Mouse (Mus musculus) B cell, adult 2 months (primary cell): ENCODE results near the gene Gm49333.
A peak's percentile ranks its signal among the peaks of the same experiment; 100 is the strongest.

ENCODE experiments used
- DNase-seq, 2 experiments: peaks; one replicate each; pipeline ENCODE4 v3.0.0; 2022

The Gm49333 gene

DNA sequence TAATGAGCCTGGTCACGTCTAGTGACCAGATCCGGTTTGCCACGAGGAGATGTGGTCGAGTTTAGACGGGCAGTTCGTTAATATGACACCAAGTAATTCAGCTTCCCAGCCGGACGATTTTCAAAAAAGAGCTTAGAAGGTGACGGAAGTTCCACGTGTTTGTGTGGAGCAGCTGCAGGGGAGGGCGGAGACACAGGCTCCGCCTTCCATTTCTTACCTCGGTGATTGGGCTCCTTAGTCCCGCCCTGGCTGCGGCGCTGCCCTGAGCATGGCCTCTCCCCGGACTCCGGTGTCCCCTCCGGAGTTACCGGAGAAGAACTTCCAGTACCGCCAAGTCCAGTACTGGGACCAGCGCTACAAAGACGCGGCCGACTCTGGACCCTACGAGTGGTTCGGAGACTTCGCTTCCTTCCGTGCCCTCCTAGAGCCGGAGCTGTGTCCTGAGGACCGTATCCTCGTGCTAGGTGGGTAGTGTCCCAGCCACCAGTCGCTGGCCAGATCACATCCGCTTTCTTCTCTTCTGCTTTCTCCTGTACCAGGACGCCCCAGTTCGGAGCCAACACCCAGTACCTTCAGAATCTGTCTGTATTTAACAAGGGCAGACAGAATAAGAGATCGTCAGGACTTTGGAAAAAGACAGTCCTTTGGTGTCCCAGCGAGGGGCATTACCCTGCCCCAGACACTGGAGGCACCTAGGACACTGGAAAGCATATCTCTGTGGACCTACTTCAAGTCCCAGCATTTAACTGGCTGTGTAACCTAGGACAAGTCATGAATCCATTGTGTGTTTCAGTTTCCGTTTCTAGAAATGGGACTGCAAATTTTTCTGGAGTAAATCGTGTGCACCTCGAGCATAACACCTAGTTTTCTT, at the start of gene Gm49333, which contains the start of the genes Eef1akmt4 and Alg3:
Gene Gm49333 (plus strand): TSS at position 254 of the 871 bp plus-strand sequence.
Gene Eef1akmt4 (plus strand): TSS at position 237 of the 871 bp plus-strand sequence.
Gene Alg3 (minus strand): TSS at position 379 of the 871 bp plus-strand sequence.
- DNase-seq, result peak; percentile 85 to 86

DNA sequence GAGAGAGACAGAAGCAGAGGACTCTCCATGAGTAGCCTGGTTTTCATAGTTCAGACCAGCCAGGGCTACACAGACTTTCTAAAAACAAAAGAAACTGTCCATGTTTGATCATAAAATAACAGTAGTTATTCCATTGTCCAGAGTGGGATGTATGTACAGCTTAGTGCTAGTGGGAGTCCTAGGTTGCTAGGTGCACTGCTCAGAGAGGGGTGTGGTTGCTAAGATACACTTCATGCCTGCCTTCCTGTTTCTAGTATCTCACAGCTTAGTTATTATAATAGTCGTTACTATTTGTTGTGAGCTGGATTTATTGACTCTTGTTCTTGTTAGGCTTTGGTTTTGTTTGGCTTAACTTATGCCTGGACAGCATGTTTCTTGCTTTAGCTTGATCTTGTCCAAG, 46.3 kb upstream of the Gm49333 start:
- no peak for DNase-seq

DNA sequence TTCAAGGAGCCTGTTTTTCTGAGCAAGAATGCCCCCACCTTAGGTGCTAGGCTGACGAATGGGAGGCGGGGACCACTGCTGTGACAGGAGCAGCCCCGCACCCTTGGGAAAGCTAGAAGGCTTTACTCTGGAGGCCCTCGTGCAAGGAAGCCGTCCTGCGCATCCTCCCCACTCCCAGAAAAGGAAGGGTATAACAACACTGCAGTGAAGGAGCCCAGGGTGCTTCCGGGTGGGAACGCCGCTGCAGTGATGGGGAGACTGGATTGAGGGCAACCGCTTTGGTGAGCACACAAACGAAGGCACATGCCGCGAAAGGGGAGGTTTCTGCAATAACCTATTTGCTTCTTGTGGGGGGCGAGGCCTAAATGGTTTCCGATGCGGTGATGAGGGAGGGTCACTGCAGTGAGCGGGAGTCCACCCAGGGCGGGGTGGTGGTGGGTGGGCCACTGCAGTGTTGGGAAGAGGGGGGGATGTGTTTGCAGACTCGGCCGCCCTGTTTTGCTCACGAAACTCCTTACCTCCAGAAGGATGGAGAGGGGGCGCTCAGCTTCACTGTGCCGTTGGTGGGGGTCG, 22.0 kb upstream of the Gm49333 start, which contains the start of gene Vwa5b2:
Gene Vwa5b2 (plus strand): TSS at position 106 of the 573 bp plus-strand sequence.
- no peak for DNase-seq

DNA sequence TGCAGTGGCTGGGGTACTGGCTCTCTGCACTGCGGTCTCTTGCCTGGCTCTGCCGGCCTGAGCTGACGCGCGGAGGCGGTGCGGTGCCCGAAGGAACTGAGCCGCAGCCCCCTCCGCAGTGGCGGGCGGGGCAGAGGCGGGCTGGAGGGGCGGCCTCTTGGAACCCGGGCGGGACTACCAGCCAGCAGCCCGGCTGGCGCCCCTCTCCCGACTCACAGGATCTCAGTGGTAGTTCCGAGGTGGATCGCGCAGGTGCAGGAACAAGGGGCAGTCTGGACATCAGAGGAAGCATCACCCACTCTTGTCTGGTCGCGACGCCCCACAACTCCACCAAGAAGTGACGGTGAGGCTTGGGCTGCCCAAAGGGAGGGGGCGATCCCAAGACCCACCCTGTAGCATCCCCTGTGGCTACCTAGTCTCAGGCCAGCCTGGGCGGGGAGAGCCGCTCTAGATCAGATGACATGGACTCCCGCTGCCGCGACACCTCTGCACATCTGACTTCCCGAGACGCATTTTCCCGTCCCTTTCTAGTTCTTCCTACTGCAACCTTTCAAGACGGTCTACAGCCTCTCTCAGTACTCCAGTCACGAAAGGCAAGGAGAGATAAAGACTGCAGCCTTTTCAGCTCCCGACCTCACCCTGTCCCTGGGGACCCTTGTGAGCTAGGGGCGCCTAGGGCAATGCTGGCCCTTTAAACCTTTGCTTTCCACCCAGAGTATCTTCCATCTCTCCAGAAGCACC, 21.3 kb upstream of the Gm49333 start:
- DNase-seq, result peak; percentile 5 to 7

DNA sequence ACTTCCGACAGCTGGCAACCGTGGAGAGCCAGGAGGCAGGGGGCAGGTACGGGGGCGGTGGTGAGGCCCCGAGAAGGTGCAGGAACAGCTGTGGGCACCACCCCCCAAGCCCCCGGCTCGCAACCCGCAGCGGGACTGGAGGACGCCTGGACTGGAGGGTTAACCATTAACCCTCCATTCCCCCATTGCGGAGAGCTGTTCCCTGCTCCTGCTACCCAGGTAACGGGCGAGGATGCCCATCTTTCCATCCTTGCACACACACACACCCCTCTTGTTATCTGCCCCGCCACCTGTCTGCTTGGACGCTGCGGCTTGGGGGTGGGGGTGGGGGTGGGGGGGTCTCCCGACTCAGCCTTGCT, 20.8 kb upstream of the Gm49333 start:
- no peak for DNase-seq

DNA sequence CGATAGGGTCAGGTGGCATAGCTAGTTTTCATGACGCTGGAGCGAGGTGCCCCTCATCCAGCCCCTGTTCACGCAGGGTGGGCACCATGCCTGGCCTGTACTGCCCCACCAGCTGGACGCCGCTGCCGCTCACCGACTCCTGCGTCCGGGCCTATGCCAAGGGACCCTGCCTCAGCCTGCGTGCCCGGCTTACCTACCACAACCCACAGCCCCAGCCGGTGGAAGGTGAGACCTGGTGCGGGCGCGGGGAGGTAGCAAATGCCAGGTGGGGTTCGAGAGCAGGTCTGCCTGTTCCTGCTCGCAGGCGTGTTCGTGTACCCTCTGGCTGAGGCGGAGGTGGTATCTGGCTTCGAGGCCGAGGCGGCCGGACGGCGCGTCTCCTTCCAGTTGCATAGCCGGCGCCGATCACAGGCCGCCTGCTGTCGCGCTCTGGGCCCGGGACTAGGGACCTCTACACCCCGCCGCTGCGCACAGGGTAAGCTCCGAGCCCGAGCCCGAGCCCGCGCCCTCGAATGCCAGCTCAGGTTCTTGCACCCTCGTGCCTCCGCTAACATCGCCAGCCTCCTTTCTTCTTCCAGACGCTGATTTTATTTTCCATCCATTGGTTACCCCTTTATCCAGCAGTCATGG, 20.2 kb upstream of the Gm49333 start:
- no peak for DNase-seq

- no peak for DNase-seq
Observed at GRCm38 (mm10) chr16:20595060-20595673, 16.2 kb upstream of the Gm49333 start.

DNA sequence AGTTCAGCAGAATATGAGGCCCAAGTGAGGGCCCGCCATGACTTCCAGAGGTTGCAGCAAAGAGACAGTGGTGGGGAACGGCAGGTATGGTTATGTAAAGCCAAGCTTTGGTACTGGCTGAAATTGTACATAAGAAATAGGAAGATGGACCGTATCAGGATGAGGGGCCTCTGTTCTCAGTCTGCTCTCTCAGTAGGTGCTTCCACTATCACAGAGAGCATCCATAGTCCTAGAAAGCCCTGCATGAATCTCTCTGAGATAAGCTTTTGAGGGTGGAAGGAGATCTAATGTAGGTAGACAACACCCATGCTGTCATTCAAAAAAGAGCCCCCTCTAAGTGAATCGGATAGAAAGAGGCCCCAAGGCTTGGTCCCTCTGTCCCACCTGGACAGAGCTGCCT, 15.7 kb upstream of the Gm49333 start:
- no peak for DNase-seq

DNA sequence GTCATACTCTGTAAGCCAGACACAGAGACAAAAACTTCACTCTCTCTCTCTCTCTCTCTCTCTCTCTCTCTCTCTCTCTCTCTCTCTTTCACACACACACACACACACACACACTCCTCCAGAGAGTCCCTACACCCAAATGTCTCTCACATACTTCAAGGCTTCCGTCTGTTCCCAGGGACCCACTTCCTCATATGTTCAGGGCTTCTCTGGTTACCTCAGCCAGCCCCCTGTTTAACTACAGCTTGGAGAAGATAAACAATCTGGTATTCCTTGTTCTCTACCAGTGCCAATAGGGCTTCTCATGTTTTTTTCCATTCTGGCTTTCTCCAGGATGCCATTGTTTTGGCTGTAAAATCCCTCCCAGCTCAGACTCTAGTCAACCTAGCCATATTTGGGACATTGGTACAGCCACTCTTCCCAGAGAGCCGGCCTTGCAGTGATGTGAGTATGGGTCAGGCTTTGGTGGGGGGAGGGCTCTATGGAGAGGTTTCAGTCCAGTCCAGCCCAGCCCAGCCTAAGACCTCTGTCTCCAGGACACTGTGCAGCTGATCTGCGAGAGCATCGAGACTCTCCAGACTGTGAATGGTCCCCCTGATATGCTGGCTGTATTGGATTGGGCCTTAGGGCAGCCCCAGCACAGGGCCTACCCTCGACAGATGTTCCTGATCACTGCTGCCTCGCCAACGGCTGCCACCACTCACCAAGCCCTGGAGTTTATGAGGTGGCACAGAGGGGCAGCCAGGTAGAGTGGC, 14.5 kb upstream of the Gm49333 start:
- no peak for DNase-seq

DNA sequence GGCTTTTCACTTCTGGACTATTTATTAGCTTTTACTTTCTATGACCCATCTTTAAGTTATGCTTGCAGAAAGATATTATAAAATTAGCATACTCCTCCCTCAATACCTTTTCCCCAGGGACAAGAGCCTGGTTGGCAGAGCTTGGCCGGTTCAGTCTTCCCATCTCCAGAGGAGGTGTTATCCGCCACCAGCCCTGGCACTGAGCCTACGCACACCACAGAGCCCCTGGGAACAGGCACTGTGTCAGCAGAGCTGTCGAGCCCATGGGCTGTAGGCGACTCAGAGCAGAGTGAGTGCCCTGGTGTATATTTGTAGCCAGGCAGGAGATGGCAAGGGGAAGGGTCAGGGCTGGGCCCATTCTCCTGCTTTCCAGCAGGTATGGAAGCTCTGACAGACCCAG, 10.9 kb upstream of the Gm49333 start:
- DNase-seq, result no peak

DNA sequence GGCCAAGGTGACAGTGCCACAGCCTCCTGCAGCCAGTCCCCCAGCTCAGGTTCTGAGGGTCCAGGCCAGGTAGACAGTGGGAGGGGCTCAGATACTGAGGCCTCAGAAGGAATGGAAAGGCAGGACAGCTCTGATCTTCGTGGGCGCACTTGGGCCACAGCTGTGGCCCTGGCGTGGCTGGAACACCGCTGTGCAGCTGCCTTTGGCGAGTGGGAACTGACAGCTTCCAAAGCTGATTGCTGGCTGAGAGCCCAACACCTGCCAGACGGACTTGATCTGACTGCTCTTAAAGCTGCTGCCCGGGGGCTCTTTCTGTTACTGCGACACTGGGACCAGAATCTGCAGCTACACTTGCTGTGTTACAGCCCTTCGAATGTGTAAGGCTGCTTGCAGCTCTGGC, 6.7 kb upstream of the Gm49333 start:
- DNase-seq, result no peak

DNA sequence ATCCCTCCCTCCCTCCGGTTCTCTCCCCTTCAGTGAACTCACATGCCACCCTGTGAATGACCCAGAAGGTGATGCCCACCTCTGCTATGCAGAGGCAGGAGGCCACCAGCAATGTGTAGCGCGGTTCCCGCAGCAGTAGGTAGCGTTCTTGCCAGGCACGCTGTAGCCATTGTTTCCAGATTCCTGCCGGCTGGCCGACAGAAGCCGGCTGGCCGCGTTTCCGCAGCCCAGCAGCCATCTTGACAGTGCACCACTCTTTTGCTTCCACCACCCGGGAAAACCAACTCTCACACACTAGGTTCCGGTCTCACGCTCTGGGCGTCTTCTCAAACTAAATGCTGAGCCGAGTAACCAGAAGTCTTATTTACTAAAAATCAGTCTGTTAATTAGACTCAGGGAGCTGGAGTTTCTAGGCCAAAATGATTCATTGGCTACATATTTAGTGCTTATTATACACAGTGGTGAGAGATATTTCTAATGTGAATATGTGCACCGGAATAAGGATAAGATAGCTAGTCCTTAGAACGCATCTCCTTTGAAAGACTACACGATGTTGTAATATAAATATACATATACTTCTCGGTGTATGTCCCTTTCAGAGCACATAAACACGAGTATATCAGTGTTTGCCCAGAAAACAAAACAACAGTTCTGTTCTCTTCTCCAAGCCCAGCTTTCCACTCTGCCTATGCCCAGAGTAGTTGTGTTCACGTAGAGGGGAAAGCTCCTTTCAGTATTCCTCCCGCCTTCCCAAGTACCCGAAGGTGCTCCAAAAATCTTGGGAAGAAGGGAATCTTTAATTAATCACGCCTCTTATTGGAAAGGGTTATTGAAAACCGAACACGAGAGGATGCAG, 681 bp upstream of the Gm49333 start:
- peak; percentile 86 for DNase-seq

- DNase-seq, result peak; percentile 32 to 47
Observed at GRCm38 (mm10) chr16:20619541-20620398, 8.4 kb downstream of the Gm49333 start.

- DNase-seq, result no peak
Observed at GRCm38 (mm10) chr16:20620399-20620735, 9.0 kb downstream of the Gm49333 start.

GRCm38 (mm10) chr16:20620751-20621190, 9.4 kb downstream of the Gm49333 start:
- DNase-seq, result peak in 1 of 2 experiments; percentile 3

- peak; percentile 25 to 38 for DNase-seq
Observed at GRCm38 (mm10) chr16:20621191-20621990, 10.0 kb downstream of the Gm49333 start, which contains the start of gene Camk2n2. Camk2n2 (minus strand) TSS chr16:20621287.

DNA sequence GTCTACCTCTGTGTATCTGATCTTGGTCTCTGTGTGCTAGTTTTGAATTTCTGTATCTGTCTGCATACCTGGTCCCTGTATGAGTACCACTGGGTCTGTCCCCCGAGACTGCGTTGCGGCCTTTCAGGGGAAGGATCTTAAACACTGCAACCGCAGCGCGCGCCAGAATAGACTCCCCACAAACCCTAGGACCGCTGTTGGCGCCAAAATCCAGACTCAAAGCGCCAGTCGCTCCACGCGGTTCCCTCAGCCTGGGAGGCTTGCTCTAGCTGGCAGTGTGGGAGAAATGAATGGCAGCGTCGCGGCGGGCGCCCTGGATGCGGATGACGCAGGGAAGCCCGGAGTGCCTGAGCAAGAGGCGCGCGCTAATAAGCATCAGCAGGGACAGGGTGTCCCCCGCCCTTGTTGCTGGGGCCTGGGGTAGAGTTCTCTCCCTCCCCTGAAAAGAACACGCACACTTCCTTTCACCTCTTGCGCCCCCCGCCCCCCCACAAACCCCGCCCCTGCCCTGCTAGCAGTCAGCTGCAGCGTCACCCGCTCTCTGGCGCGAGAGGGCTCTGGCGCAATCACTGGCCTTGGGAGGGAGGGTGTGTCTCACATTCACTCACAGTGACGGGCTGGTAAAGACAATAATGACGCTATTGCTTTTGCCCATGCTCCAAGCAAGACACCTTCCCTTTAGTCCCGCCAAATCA, 10.7 kb downstream of the Gm49333 start:
- peak; percentile 42 to 47 for DNase-seq

DNA sequence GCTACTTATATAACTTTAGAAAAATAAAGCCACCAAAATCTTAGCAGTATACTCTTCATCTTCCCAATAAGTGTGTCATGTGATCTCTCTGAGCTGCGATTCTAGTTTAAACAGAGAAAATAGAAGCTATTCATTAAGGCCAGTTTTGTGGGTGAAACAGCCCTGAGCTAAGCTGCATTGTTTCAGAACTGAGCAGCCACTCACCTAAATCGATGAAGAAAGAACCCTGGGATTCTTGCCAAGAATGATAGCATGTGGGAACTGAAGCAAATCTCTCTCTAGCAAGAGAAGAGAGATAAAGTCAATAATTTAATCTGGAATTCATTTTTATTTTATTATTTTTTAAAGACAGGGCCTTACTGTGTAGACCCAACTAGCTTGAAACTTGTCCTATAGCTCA, 11.8 kb downstream of the Gm49333 start:
- DNase-seq, result no peak
